Mouse (Mus musculus): ENCODE data around the gene Ralgapb.

DNA sequence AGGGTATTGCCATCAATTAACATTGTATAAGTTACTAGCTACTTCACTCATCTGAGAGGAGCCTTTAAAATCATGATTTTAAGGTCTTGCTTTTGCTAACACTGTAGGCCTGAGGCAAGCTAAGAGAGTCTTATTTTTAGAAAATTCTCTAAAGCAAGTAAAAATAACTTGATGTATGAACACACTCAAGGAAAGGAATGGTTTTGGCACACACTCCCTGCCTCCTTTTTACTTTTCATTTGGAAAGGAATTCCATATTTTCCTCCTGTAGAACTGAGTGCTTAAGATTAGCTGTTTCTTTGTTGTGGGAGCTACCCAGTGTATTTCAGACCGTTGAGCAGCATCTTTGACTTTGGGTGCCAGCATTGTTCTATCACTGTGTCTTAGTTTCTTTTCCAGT, 64.5 kb downstream of the Ralgapb start:
- TF ChIP-seq POLR2A (IDR thresholded peaks at IDR 0.05; ENCODE audit: extremely low read depth, insufficient read depth, low read length) (no peak), CTCF (IDR thresholded peaks at IDR 0.05; ENCODE audit: extremely low read depth, insufficient read depth, low read length) (no peak)

All from cortical plate, adult 2 months (tissue).